Mouse (Mus musculus): ENCODE results near the gene Cyp2j6. TPM values are rescaled to one million over a fixed set of nuclear protein-coding genes. Genes with fewer than 3 reads are reported as not detected.
"Not testable (repeated sequence)": the region's sequence is repeated elsewhere in the genome, so short reads cannot be mapped to it uniquely, and the experiment has no call there.

The Cyp2j6 gene
- polyA plus RNA-seq (2012; rRNA removed): 10.7 and 12.8 TPM in 2 replicates

DNA sequence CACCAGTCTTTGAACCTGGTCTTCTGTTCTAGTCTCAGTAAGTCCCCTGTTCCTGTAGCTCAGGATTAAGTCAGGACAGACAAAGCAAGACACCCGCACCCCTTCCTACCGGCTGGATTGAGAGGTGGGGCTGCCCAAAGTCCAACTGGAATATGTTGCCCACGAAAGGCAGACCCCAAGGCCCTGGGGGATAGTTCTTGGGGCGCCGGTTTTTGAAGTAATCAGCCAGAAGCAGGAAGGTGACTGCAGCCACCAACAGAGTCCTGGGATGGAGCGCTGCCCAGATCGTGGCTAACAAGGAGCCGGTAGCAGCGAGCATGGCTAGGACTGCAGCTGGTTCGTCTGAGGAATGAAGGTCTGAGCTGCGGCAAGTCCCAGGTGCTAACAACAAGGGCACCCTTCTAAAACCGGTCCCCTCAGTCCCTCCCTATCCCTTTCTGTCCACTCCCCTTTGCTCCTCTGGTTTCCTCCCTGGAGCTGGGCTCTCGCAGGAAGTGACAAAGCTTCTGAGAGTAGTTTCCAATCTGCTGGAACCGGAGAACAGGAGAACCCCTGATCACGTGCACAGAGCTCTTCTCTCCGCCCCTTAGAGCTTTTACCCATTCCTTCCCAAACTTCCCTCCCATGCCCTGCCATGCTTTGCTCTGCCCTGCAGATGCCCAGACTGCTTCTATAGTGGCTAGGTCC lies at the start of gene Cyp2j6:
Gene Cyp2j6, minus strand, starts transcription at position 529 of the 687 bp plus-strand sequence.
- peak within 1 kb of the TSS; percentile 46 for H3K4me3 ChIP-seq (replicated peaks; ENCODE audit: insufficient read depth, low read depth, low read length)
- no peak within 1 kb of the TSS for H3K27ac ChIP-seq (ENCODE audit: insufficient read depth, low read length)
- 2% methylated on average over 16 of the region's 16 CpGs for WGBS
- H3K4me1 ChIP-seq (ENCODE audit: control insufficient read depth, insufficient read depth, low read length): no peaks in the 10 kb centered on the region
- DNase-seq: peak; percentile 13 to 16
- TF ChIP-seq POLR2A (IDR thresholded peaks at IDR 0.05; ENCODE audit: borderline replicate concordance, insufficient read depth, low read length) (no peak), CTCF (IDR thresholded peaks at IDR 0.05; ENCODE audit: borderline replicate concordance, insufficient read depth, low read depth, low read length) (no peak)
- no peaks in the 10 kb centered on the region for H3K27me3 ChIP-seq (ENCODE audit: control insufficient read depth, insufficient read depth, low read length)

DNA sequence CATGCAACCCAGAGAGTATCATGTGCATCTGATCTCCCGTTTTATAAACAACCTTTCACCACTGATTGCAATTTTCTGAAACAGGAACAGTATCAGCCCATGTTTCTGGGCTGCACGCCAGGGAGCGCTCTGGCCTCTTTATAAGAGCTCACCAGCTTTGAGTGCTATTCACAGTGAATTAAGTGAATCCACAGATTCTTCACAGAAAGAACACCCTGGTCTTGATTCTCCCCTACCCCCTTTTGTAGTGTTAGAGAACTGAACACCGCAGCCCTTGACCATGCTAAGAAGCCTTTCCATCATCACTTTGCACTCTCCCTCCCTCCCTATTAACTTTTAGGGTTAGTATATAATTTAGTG lies 38.3 kb upstream of the Cyp2j6 start:
- H3K4me1 ChIP-seq (ENCODE audit: control insufficient read depth, insufficient read depth, low read length): peaks cover 5% of the 10 kb centered on the region; the same call in 1 of the 2 replicates
- 23% methylated on average over 4 of the region's 4 CpGs for WGBS
- H3K4me3 ChIP-seq (replicated peaks; ENCODE audit: insufficient read depth, low read depth, low read length): no peak overlapping the region
- DNase-seq: peak; percentile 41 to 56
- H3K27me3 ChIP-seq (ENCODE audit: control insufficient read depth, insufficient read depth, low read length): no peaks in the 10 kb centered on the region
- H3K27ac ChIP-seq (ENCODE audit: insufficient read depth, low read length): no peak overlapping the region
- TF ChIP-seq POLR2A (IDR thresholded peaks at IDR 0.05; ENCODE audit: borderline replicate concordance, insufficient read depth, low read length) (no peak), CTCF (IDR thresholded peaks at IDR 0.05; ENCODE audit: borderline replicate concordance, insufficient read depth, low read depth, low read length) (no peak)

DNA sequence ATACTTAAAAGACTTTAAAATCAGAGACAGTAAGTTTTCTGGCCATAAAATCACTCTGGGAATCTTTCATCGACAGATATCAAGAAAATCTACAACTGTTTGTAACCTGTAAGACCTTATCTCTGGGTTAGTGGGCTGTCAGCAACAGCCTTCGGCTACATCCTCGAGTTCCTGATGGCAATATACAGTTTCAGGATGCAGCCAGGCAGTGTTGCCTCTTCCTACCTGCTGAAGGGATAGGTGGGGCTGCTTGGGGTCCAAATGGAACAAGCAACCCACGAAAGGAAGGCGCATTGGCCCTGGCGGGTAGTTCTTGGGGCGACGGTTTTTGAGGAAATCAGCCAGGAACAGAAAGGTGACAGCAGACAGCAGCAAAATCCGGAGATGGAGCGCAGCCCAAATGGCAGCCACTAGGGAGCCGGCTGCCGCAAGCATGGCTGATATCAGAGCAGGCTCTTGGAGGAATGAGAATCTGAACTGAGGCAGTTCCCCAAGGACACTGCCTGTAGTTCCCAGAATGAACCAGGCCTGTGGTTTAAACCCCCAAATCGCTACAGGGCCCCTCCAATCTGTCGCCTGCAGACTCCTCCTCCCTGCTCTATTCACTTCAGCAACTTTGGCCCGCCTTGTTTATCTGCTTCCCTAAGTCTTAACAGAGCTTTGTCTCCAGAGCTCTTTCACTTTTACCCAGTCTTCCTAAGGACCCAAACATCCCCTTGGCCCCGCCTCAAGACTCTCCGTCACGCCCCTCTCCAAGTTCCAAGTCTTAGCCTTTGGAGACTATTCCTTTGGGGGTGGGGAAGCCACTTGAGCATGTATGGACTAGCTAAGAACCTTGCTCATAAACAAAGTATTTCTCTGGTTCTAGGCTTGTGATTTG lies 37.7 kb upstream of the Cyp2j6 start, which contains the start of gene Cyp2j9:
Gene Cyp2j9, minus strand, starts transcription at position 668 of the 880 bp plus-strand sequence.
- peak; percentile 39 to 48 for DNase-seq
- H3K4me1 ChIP-seq (ENCODE audit: control insufficient read depth, insufficient read depth, low read length): peaks cover 5% of the 10 kb centered on the region; the same call in 1 of the 2 replicates
- H3K27ac ChIP-seq (ENCODE audit: insufficient read depth, low read length): no peak within 1 kb of the TSS; the same call in 1 of the 2 replicates
- no peaks in the 10 kb centered on the region for H3K27me3 ChIP-seq (ENCODE audit: control insufficient read depth, insufficient read depth, low read length)
- WGBS: 3% methylated on average over 18 of the region's 18 CpGs
- peak within 1 kb of the TSS; percentile 54 for H3K4me3 ChIP-seq (replicated peaks; ENCODE audit: insufficient read depth, low read depth, low read length)
- TF ChIP-seq CTCF (IDR thresholded peaks at IDR 0.05; ENCODE audit: borderline replicate concordance, insufficient read depth, low read depth, low read length): no peak
- TF ChIP-seq POLR2A (IDR thresholded peaks at IDR 0.05; ENCODE audit: borderline replicate concordance, insufficient read depth, low read length): no peak

DNA sequence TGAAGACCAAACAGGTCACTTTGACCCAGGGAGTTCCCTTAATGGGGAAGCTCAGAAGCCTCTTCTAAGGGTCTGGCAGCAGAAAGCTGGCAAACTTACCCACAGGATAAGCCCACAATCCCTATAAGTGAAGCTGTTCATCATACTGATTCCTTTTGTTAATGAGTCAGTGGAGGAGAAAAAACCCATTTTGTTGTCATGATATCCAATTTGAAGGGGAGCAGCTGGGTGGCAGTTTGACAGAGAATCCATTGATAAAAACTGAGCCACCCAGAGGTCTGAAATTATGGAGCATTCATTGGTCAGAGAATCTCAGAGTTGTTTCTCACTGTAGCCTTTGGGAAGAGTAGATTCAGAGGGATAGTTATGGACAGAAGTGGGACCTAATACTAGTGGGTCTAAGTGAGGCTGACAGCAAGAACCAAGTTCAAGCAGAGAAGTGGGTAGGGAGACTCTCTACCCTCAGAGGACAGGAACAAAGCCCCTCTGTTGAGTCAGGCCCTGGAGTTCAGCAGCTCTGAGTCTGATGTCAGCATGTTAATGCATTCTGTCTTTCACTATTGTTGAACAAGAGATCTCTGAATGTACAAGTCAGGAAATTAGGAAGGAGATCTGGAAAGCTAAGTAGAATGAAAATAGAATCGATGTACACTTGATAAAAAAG lies 28.1 kb upstream of the Cyp2j6 start:
- peak in 1 of 2 experiments; percentile 4 for DNase-seq
- no peak for TF ChIP-seq CTCF (IDR thresholded peaks at IDR 0.05; ENCODE audit: borderline replicate concordance, insufficient read depth, low read depth, low read length)
- TF ChIP-seq POLR2A (IDR thresholded peaks at IDR 0.05; ENCODE audit: borderline replicate concordance, insufficient read depth, low read length): no peak
- 63% methylated on average over 1 of the region's 1 CpGs for WGBS
- Histone ChIP-seq H3K27ac (ENCODE audit: insufficient read depth, low read length) (no peak overlapping the region; the same call in 1 of the 2 replicates), H3K27me3 (ENCODE audit: control insufficient read depth, insufficient read depth, low read length) (no peaks in the 10 kb centered on the region), H3K4me3 (replicated peaks; ENCODE audit: insufficient read depth, low read depth, low read length) (no peak overlapping the region), H3K4me1 (ENCODE audit: control insufficient read depth, insufficient read depth, low read length) (no peaks in the 10 kb centered on the region)

DNA sequence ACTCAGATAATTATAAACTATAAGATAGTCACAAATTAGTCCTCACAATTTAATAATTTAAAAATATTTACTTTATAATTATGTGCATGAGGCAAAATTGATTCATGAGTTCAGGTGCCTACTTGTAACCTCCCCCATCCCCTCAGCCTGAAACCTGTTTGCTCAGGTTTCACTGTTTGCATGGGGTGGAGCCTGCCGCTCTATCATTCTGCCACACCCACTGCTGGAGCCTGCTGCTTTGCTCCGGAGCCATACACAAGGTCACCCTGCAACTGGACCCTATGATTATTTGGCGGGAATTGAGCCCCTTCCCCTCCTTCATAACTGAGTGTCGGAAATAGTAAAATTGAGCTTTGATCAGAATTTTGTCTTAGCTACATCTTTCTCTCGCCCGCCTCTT lies 26.9 kb upstream of the Cyp2j6 start:
- H3K27me3 ChIP-seq (ENCODE audit: control insufficient read depth, insufficient read depth, low read length); DNase-seq; H3K4me3 ChIP-seq (replicated peaks; ENCODE audit: insufficient read depth, low read depth, low read length); H3K27ac ChIP-seq (ENCODE audit: insufficient read depth, low read length); H3K4me1 ChIP-seq (ENCODE audit: control insufficient read depth, insufficient read depth, low read length): not testable (repeated sequence)
- 73% methylated on average over 6 of the region's 6 CpGs for WGBS

DNA sequence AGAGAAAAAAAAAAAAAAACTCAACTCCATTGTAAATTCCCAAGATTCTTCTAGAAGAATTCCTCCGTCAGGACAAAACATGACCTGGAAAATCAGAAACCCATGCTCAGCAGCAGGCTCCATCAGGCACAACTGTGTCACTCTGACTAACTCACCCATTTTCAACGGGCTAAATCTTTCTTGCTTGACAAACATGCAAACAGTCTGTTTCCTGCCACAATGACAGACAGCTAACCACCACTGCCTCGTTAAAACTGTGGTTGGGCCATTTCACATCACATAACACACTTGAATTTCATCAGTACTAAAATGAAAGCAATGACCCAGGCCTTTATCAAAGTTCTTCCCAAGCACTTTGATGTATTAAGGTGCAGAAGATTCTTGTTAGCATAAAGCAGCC lies 16.0 kb upstream of the Cyp2j6 start:
- Histone ChIP-seq H3K4me3 (replicated peaks; ENCODE audit: insufficient read depth, low read depth, low read length) (no peak overlapping the region), H3K27ac (ENCODE audit: insufficient read depth, low read length) (no peak overlapping the region), H3K4me1 (ENCODE audit: control insufficient read depth, insufficient read depth, low read length) (no peaks in the 10 kb centered on the region), H3K27me3 (ENCODE audit: control insufficient read depth, insufficient read depth, low read length) (no peaks in the 10 kb centered on the region)
- WGBS: 74% methylated on average over 3 of the region's 3 CpGs
- no peak for DNase-seq
- TF ChIP-seq CTCF (IDR thresholded peaks at IDR 0.05; ENCODE audit: borderline replicate concordance, insufficient read depth, low read depth, low read length): no peak
- TF ChIP-seq POLR2A (IDR thresholded peaks at IDR 0.05; ENCODE audit: borderline replicate concordance, insufficient read depth, low read length): no peak

DNA sequence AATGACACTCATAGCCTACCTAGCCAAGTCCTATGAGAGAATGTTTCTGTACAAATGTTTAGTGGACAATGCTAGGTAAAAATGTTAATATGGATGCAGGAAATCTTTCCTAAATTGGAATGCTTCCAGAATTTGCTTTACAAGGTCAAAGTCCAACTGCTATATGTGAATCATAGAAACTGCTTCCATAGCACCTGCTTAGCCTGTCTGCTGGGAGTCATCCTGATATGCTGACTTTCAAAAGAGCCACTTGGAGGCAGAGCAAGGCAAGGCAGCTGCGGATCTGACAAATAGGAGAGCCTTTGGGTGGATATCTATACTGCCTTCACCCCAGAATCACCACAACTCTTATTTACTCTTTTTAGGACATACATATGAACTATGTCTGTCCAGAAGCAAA lies 14.5 kb upstream of the Cyp2j6 start:
- H3K4me1 ChIP-seq (ENCODE audit: control insufficient read depth, insufficient read depth, low read length): no peaks in the 10 kb centered on the region
- H3K27ac ChIP-seq (ENCODE audit: insufficient read depth, low read length): no peak overlapping the region
- TF ChIP-seq POLR2A (IDR thresholded peaks at IDR 0.05; ENCODE audit: borderline replicate concordance, insufficient read depth, low read length) (no peak), CTCF (IDR thresholded peaks at IDR 0.05; ENCODE audit: borderline replicate concordance, insufficient read depth, low read depth, low read length) (no peak)
- no peaks in the 10 kb centered on the region for H3K27me3 ChIP-seq (ENCODE audit: control insufficient read depth, insufficient read depth, low read length)
- 78% methylated on average over 1 of the region's 1 CpGs for WGBS
- no peak for DNase-seq
- H3K4me3 ChIP-seq (replicated peaks; ENCODE audit: insufficient read depth, low read depth, low read length): no peak overlapping the region
